Mouse (Mus musculus) heart, embryonic 13.5 days (tissue): ENCODE data around the gene Eno3. TPM values are rescaled to one million over a fixed set of nuclear protein-coding genes. Genes with fewer than 3 reads are reported as not detected.
A peak's percentile ranks its signal among the peaks of the same experiment; 100 is the strongest.

Experiments
- ATAC-seq: fragments of 200-750 bp; cut with Nextera tagmentation; 2 replicates; pipeline ENCODE4 v1.8.0; 2017; ENCODE audit warnings: moderate TSS enrichment; ENCODE audit not compliant: insufficient number of reproducible peaks, low FRiP score, low TSS enrichment; ENCODE audit errors: extremely low read depth
- H3K27ac ChIP-seq: fragments of 300-500 bp; sonication (generic); replicated peaks from 2 replicates; pipeline ENCODE4 v1.5.1; 2015; ENCODE audit warnings: moderate library complexity, mild to moderate bottlenecking, inconsistent platforms
- H3K27me3 ChIP-seq: fragments of 300-500 bp; sonication (generic); replicated peaks from 2 replicates; pipeline ENCODE4 v1.6.1; 2015; ENCODE audit warnings: mild to moderate bottlenecking, inconsistent platforms
- H3K36me3 ChIP-seq: fragments of 300-500 bp; sonication (generic); 2 replicates; pipeline ENCODE4 v1.6.1; 2015; ENCODE audit warnings: mild to moderate bottlenecking, inconsistent platforms
- H3K4me1 ChIP-seq: fragments of 300-500 bp; sonication (generic); 2 replicates; pipeline ENCODE4 v1.6.1; 2015; ENCODE audit warnings: inconsistent platforms
- H3K4me2 ChIP-seq: fragments of 300-500 bp; sonication (generic); 2 replicates; pipeline ENCODE4 v1.6.1; 2015; ENCODE audit warnings: inconsistent platforms, mild to moderate bottlenecking, moderate library complexity
- H3K4me3 ChIP-seq: fragments of 300-500 bp; sonication (generic); 2 replicates; pipeline ENCODE4 v1.5.1; 2015; ENCODE audit warnings: moderate library complexity, mild to moderate bottlenecking, inconsistent platforms
- H3K9ac ChIP-seq: fragments of 300-500 bp; sonication (generic); 2 replicates; pipeline ENCODE4 v1.6.1; 2015; ENCODE audit warnings: inconsistent platforms, mild to moderate bottlenecking, moderate library complexity
- H3K9me3 ChIP-seq: fragments of 300-500 bp; sonication (generic); 2 replicates; pipeline ENCODE4 v1.6.1; 2016; ENCODE audit warnings: inconsistent platforms
- WGBS: fragments of 180-500 bp; shearing (Covaris S2); methylation state at CpG from one replicate; pipeline ENCODE4 v1.1.7; 2015; ENCODE audit warnings: mixed read lengths; 5-methylcytosine and 5-hydroxymethylcytosine counted together
- polyA plus RNA-seq: library from polyadenylated mRNA; unstranded; fragments of >200 nt; fragmentation: Nextera tagmentation; extraction: Ambion mirVana; gene quantifications from 2 replicates; pipeline ENCODE4 v1.2.1, GENCODE M21; 2015

Eno3 gene
- polyA plus RNA-seq, 1 experiment from 2014 or later: 273 TPM

- Histone ChIP-seq H3K9ac (no peak overlapping the region; the same call in 1 of the 2 replicates), H3K27ac (no peak overlapping the region), H3K4me2 (no peak overlapping the region), H3K36me3 (peaks cover 66% of the 10 kb centered on the region), H3K9me3 (no peaks in the 10 kb centered on the region), H3K27me3 (no peaks in the 10 kb centered on the region), H3K4me1 (peaks cover 24% of the 10 kb centered on the region), H3K4me3 (no peak overlapping the region)
- WGBS: 78% methylated on average over 5 of the region's 5 CpGs
- ATAC-seq: no peak
Observed at GRCm38 (mm10) chr11:70683640-70684039, 26.6 kb downstream of the Eno3 start.

GRCm38 (mm10) chr11:70686901-70687566 lies 30.0 kb downstream of the Eno3 start:
- H3K9ac ChIP-seq: peak overlapping the region; percentile 85
- H3K36me3 ChIP-seq: peaks cover 36% of the 10 kb centered on the region
- peak; percentile 24; the same call in 1 of the 2 replicates for ATAC-seq
- no peaks in the 10 kb centered on the region for H3K27me3 ChIP-seq
- no peaks in the 10 kb centered on the region for H3K9me3 ChIP-seq
- H3K27ac ChIP-seq: peak overlapping the region; percentile 85
- H3K4me1 ChIP-seq: peaks cover 35% of the 10 kb centered on the region
- peak overlapping the region; percentile 82 for H3K4me3 ChIP-seq
- H3K4me2 ChIP-seq: peak overlapping the region; percentile 91
- 4% methylated on average over 16 of the region's 16 CpGs for WGBS

- WGBS: under 1% methylated on average over 55 of the region's 55 CpGs
Observed at GRCm38 (mm10) chr11:70687601-70688199, 30.7 kb downstream of the Eno3 start, which contains the start of gene Camta2. Camta2 (minus strand) TSS chr11:70688105.

GRCm38 (mm10) chr11:70688372-70688771 lies 31.4 kb downstream of the Eno3 start:
- Histone ChIP-seq H3K9me3 (no peaks in the 10 kb centered on the region), H3K27ac (peak overlapping the region; percentile 85), H3K4me2 (peak overlapping the region; percentile 91), H3K27me3 (no peaks in the 10 kb centered on the region), H3K4me1 (peaks cover 29% of the 10 kb centered on the region), H3K36me3 (peaks cover 23% of the 10 kb centered on the region), H3K9ac (peak overlapping the region; percentile 85), H3K4me3 (peak overlapping the region; percentile 82)
- no peak for ATAC-seq
- 15% methylated on average over 8 of the region's 8 CpGs for WGBS

More at GRCm38 (mm10) chr11:70687601-70688199, 30.7 kb downstream of the Eno3 start, which contains the start of gene Camta2:
- peak within 1 kb of the TSS; percentile 85 for H3K27ac ChIP-seq
- ATAC-seq: peak; percentile 80
- H3K4me2 ChIP-seq: peak within 1 kb of the TSS; percentile 91
- H3K4me1 ChIP-seq: peaks cover 29% of the 10 kb centered on the region
- H3K9me3 ChIP-seq: no peaks in the 10 kb centered on the region
- H3K9ac ChIP-seq: peak within 1 kb of the TSS; percentile 85
- H3K36me3 ChIP-seq: peaks cover 29% of the 10 kb centered on the region
- no peaks in the 10 kb centered on the region for H3K27me3 ChIP-seq
- peak within 1 kb of the TSS; percentile 82 for H3K4me3 ChIP-seq

GRCm38 (mm10) chr11:70689578-70689977 lies 32.6 kb downstream of the Eno3 start:
- H3K4me1 ChIP-seq: peaks cover 29% of the 10 kb centered on the region
- no peak for ATAC-seq
- no peak overlapping the region for H3K4me3 ChIP-seq
- H3K27ac ChIP-seq: no peak overlapping the region
- WGBS: 40% methylated on average over 4 of the region's 4 CpGs
- peaks cover 10% of the 10 kb centered on the region for H3K36me3 ChIP-seq
- H3K9me3 ChIP-seq: no peaks in the 10 kb centered on the region
- no peak overlapping the region; the same call in 1 of the 2 replicates for H3K9ac ChIP-seq
- no peaks in the 10 kb centered on the region for H3K27me3 ChIP-seq
- H3K4me2 ChIP-seq: no peak overlapping the region

- ATAC-seq: no peak
- Histone ChIP-seq H3K4me3 (no peak overlapping the region), H3K4me1 (peaks cover 15% of the 10 kb centered on the region), H3K27ac (no peak overlapping the region), H3K4me2 (no peak overlapping the region), H3K9me3 (no peaks in the 10 kb centered on the region), H3K9ac (no peak overlapping the region), H3K27me3 (no peaks in the 10 kb centered on the region), H3K36me3 (no peaks in the 10 kb centered on the region)
- 43% methylated on average over 3 of the region's 3 CpGs for WGBS
Observed at GRCm38 (mm10) chr11:70693504-70693903, 36.5 kb downstream of the Eno3 start.

GRCm38 (mm10) chr11:70697376-70697775 lies 40.4 kb downstream of the Eno3 start:
- no peaks in the 10 kb centered on the region for H3K27me3 ChIP-seq
- H3K36me3 ChIP-seq: no peaks in the 10 kb centered on the region
- H3K27ac ChIP-seq: no peak overlapping the region
- no peak overlapping the region for H3K4me2 ChIP-seq
- ATAC-seq: no peak
- WGBS: 67% methylated on average over 3 of the region's 3 CpGs
- H3K4me1 ChIP-seq: peaks cover 15% of the 10 kb centered on the region
- no peaks in the 10 kb centered on the region for H3K9me3 ChIP-seq
- H3K4me3 ChIP-seq: no peak overlapping the region
- H3K9ac ChIP-seq: no peak overlapping the region

GRCm38 (mm10) chr11:70699051-70699450 lies 42.0 kb downstream of the Eno3 start:
- Histone ChIP-seq H3K9ac (peak overlapping the region; percentile 95; the same call in 1 of the 2 replicates), H3K4me3 (no peak overlapping the region; the same call in 1 of the 2 replicates), H3K4me2 (no peak overlapping the region), H3K4me1 (peaks cover 29% of the 10 kb centered on the region), H3K27ac (no peak overlapping the region), H3K9me3 (no peaks in the 10 kb centered on the region), H3K36me3 (peaks cover 11% of the 10 kb centered on the region), H3K27me3 (no peaks in the 10 kb centered on the region)
- no peak for ATAC-seq
- 67% methylated on average over 2 of the region's 2 CpGs for WGBS

- peak; percentile 87 for ATAC-seq
- no peaks in the 10 kb centered on the region for H3K9me3 ChIP-seq
- peak within 1 kb of the TSS; percentile 95 for H3K9ac ChIP-seq
- peak within 1 kb of the TSS; percentile 80 for H3K4me3 ChIP-seq
- peak within 1 kb of the TSS; percentile 79 for H3K4me2 ChIP-seq
- 2% methylated on average over 69 of the region's 69 CpGs for WGBS
- peaks cover 20% of the 10 kb centered on the region for H3K36me3 ChIP-seq
- peaks cover 29% of the 10 kb centered on the region for H3K4me1 ChIP-seq
- H3K27me3 ChIP-seq: no peaks in the 10 kb centered on the region
- H3K27ac ChIP-seq: peak within 1 kb of the TSS; percentile 96
Observed at GRCm38 (mm10) chr11:70699722-70700556, 42.9 kb downstream of the Eno3 start, which contains the start of the genes Inca1 and Kif1c. Inca1 (minus strand) TSS chr11:70700155. Kif1c (plus strand) TSS chr11:70700548.

- H3K9me3 ChIP-seq: no peaks in the 10 kb centered on the region
- H3K4me3 ChIP-seq: peak overlapping the region; percentile 80
- peaks cover 29% of the 10 kb centered on the region for H3K4me1 ChIP-seq
- ATAC-seq: peak; percentile 28; the same call in 1 of the 2 replicates
- H3K27me3 ChIP-seq: no peaks in the 10 kb centered on the region
- WGBS: under 1% methylated on average over 33 of the region's 34 CpGs
- peak overlapping the region; percentile 95 for H3K9ac ChIP-seq
- H3K27ac ChIP-seq: peak overlapping the region; percentile 96
- peak overlapping the region; percentile 79 for H3K4me2 ChIP-seq
- H3K36me3 ChIP-seq: peaks cover 26% of the 10 kb centered on the region
Observed at GRCm38 (mm10) chr11:70700613-70701012, 43.6 kb downstream of the Eno3 start.
